In genomic region chr10:42989910-42990309, GRCm38 (mm10) we compare ENCODE assay signal across 9 mouse cellular contexts.
DNase-seq lines count a peak whose midpoint lies in the region; ATAC-seq and TF ChIP-seq lines count a peak whose summit lies in the region.
"Had no signal": no experiment of that assay in that cellular context is flagged by ENCODE, and none has a peak within 500 bp of the region (broad histone marks: within the 10 kb centered on the region; RNA-seq: fewer than 3 reads in every experiment).

No protein-coding gene starts in this region.

- peak; percentile 72 for TF ChIP-seq CTCF in kidney, adult 2 months (conservative IDR thresholded peaks at IDR 0.05; ENCODE audit: insufficient read depth, insufficient read length, low read depth, low read length)

- H3K27me3 ChIP-seq in kidney, adult 2 months (replicated peaks; ENCODE audit: control insufficient read depth, insufficient read depth, low read length) = no peaks in the 10 kb centered on the region
- H3K27me3 ChIP-seq in kidney, embryonic 15.5 days = peaks cover 30% of the 10 kb centered on the region

- H3K27ac ChIP-seq in kidney, adult 2 months (ENCODE audit: insufficient read depth, low read depth, low read length) = no peak overlapping the region
- H3K27ac ChIP-seq in kidney, embryonic 15.5 days = no peak overlapping the region

- intact Hi-C loops in heart, postnatal 36 days (cut with DNase I) = loop anchor here (2.0 to 5.0 kb wide), 2 partner anchors 149 to 232 kb away; partner anchors contain the start of gene Pdss2

- H3K4me1 ChIP-seq in kidney, adult 2 months (ENCODE audit: control insufficient read depth, insufficient read depth, low read length) = peaks cover 5% of the 10 kb centered on the region; the same call in 1 of the 2 replicates
- peaks cover 46% of the 10 kb centered on the region for H3K4me1 ChIP-seq in kidney, embryonic 15.5 days

- peak; percentile 47 for DNase-seq in kidney, adult 2 months
- peak; percentile 88 for DNase-seq in CD4-positive, CD25-positive, alpha-beta regulatory T cell, adult 2 months (ENCODE audit: low read depth, low spot score)
- peak; percentile 89 for DNase-seq in ZHBTc4 (ENCODE audit: low read depth, low spot score)
- peak; percentile 58 to 75 for DNase-seq in heart, postnatal 36 days
- DNase-seq in thymus, postnatal 10 days (ENCODE audit: low spot score in 2 of 2) = peak; percentile 34 to 73

- TF ChIP-seq POLR2A in kidney, adult 2 months (IDR thresholded peaks at IDR 0.05; ENCODE audit: low read depth, low read length) = no peak

- no peak for ATAC-seq in kidney, embryonic 15.5 days (replicated peaks; ENCODE audit: low FRiP score)
- ATAC-seq in common myeloid progenitor, adult 5-6 weeks (replicated peaks; ENCODE audit: low read depth, poor library complexity, severe bottlenecking) = peak; percentile 62
- ATAC-seq in megakaryocyte progenitor cell, adult 5-6 weeks (replicated peaks; ENCODE audit: poor library complexity) = peak; percentile 90

- no peaks in the 10 kb centered on the region for H3K9me3 ChIP-seq in kidney, embryonic 15.5 days (replicated peaks)
- H3K9me3 ChIP-seq: megakaryocyte, embryonic 14.5 days had no signal

- no peaks in the 10 kb centered on the region for H3K36me3 ChIP-seq in kidney, adult 2 months (ENCODE audit: control insufficient read depth, insufficient read depth, low read length)
- H3K36me3 ChIP-seq in kidney, embryonic 15.5 days = no peaks in the 10 kb centered on the region

- WGBS in kidney, adult 2 months = 34% methylated on average over 6 of the region's 6 CpGs
- WGBS in kidney, embryonic 15.5 days = 36% methylated on average over 6 of the region's 6 CpGs

- no peak overlapping the region for H3K4me2 ChIP-seq in kidney, embryonic 15.5 days

- no peak overlapping the region for H3K9ac ChIP-seq in kidney, embryonic 15.5 days

- no peak overlapping the region for H3K4me3 ChIP-seq in kidney, adult 2 months (ENCODE audit: insufficient read depth, low read depth, low read length)
- no peak overlapping the region for H3K4me3 ChIP-seq in kidney, embryonic 15.5 days (replicated peaks)
- H3K4me3 ChIP-seq: megakaryocyte, embryonic 14.5 days had no signal
